Mouse (Mus musculus) left cerebral cortex, adult 6 months (tissue): ENCODE results near the gene Ndufa5. TPM values are rescaled to one million over a fixed set of nuclear protein-coding genes. Genes with fewer than 3 reads are reported as not detected.

ENCODE experiments used
- long read RNA-seq, 2 experiments: library from polyadenylated mRNA; unstranded; transcript quantifications; one replicate each; pipeline ENCODE4 v2.0.0; 2019 to 2020
- polyA plus RNA-seq: library from polyadenylated mRNA; unstranded; fragments of <200 nt; fragmentation: Nextera tagmentation; gene quantifications from 2 replicates; pipeline ENCODE4 v1.2.3, GENCODE M21; 2021

Gene Ndufa5
- 1,295 and 1,592 TPM in 2 replicates for polyA plus RNA-seq
- long read RNA-seq, experiment 1, transcript Ndufa5-201 (5 exons, 875 nt): major isoform, 54 of 66 reads
- long read RNA-seq, experiment 1, partial matches to known transcripts: 3 of 66 reads
- long read RNA-seq, experiment 1, other reads (novel, unspliced or antisense): 4 of 66 reads
- long read RNA-seq, experiment 2, transcript Ndufa5-201 (5 exons, 875 nt): major isoform, 570 of 677 reads
- long read RNA-seq, experiment 2, transcript Ndufa5-202 (4 exons, 315 nt): minor isoform, 30 of 677 reads
- long read RNA-seq, experiment 2, partial matches to known transcripts: 48 of 677 reads
- long read RNA-seq, experiment 2, other reads (novel, unspliced or antisense): 22 of 677 reads

GRCm38 (mm10) chr6:24527155-24528063, at the start of gene Ndufa5:
Ndufa5 (minus strand) TSS chr6:24528013.

DNA sequence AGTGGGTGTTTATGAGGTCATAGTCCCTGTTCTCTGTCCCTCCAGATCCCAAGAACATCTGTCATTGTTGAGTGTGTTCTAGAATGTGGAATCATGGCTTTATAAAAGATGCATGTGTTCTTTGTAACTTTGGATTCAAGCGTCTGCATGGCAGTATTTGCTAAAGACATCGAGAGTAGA, 141 bp upstream of the Ndufa5 start, which contains the start of gene Asb15:
Gene Asb15, plus strand, starts transcription at position 81 of the 180 bp plus-strand sequence.

DNA sequence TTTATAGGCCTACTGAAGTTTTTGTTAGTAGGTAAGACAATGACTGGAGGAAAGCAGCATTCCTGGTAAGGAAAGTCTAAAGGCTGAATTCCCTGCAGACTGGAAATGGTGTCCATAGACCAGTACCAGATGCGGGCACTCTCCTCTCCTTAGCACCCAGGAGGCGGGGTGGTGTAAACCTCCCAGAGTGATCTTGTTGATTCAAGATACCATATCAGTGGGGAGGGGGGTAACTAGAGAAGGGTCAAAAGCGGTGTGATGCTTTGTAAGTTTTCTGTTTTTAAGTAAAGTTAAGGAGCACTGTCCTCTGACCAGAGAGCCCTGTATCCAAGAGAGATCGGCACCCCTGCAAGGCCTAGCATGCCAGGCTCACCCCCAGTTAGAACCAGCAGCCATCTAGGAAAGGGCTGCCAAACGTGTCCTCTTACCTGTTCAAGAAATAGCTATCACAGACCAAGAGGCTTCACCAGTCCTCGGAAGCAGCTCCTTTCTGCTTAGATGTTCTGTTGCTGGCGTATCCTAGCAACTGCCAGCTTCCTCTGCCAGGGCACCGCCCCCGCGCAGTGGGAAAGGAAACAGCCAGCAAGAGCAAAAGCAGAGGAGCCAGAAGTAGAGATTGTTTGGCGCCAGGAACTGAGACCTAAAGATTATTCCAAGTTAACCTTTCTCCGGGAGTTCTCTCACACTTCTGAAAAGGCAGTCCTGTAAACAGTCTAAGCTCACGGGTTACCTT, 13.1 kb downstream of the Ndufa5 start, which contains the start of gene Iqub:
Gene Iqub, minus strand, starts transcription at position 516 of the 733 bp plus-strand sequence.

Other genes with a start within 250 kb of the Ndufa5 start
- gene Iqub, start 12.9 kb downstream of the Ndufa5 start, polyA plus RNA-seq: 0.64 and 0.78 TPM in 2 replicates
- gene Asb15, start 131 bp upstream of the Ndufa5 start, polyA plus RNA-seq: not detected in 2 replicates
- not detected in 2 replicates for gene Lmod2, start 69.7 kb upstream of the Ndufa5 start, polyA plus RNA-seq
- 131 and 165 TPM in 2 replicates for gene Wasl, start 137.0 kb upstream of the Ndufa5 start, polyA plus RNA-seq
- gene Hyal6, start 205.2 kb upstream of the Ndufa5 start, polyA plus RNA-seq: not detected in 2 replicates
- gene Hyal4, start 220.3 kb upstream of the Ndufa5 start, polyA plus RNA-seq: not detected in 2 replicates